Mouse (Mus musculus) CH12.LX (cell line): ENCODE data around the gene Sclt1. TPM values are rescaled to one million over a fixed set of nuclear protein-coding genes. Genes with fewer than 3 reads are reported as not detected.

Experiments
- DNase-seq: peaks from one replicate; pipeline ENCODE4 v3.0.0-alpha.2; 2013; ENCODE audit errors: extremely low read depth
- H3K27ac ChIP-seq: 2 replicates; pipeline ENCODE4 v1.5.1; 2012; ENCODE audit warnings: low read depth, mild to moderate bottlenecking, control low read depth, moderate library complexity; ENCODE audit not compliant: insufficient read depth
- H3K27me3 ChIP-seq: replicated peaks from 2 replicates; pipeline ENCODE3; 2012; ENCODE audit warnings: inconsistent platforms
- H3K36me3 ChIP-seq, 2 experiments: replicated peaks in 1 of 2; 2 replicates each; pipeline versions ENCODE3 to v1.6.1; 2012; ENCODE audit warnings: inconsistent platforms in 1 of 2, low read length in 1 of 2, mild to moderate bottlenecking in 1 of 2, mixed read lengths in 1 of 2, moderate library complexity in 1 of 2; ENCODE audit not compliant: control insufficient read depth in 1 of 2, insufficient read depth in 1 of 2
- H3K4me1 ChIP-seq, 2 experiments: 2 replicates each; pipeline ENCODE4 v1.6.1; 2012; ENCODE audit warnings: inconsistent platforms in 1 of 2, moderate library complexity in 1 of 2; ENCODE audit not compliant: insufficient read depth in 2 of 2, control insufficient read depth in 1 of 2
- H3K4me2 ChIP-seq: 2 replicates; pipeline ENCODE4 v1.6.1; 2012; ENCODE audit warnings: low read depth, mild to moderate bottlenecking, control low read depth; ENCODE audit not compliant: poor library complexity, insufficient read depth, severe bottlenecking
- H3K4me3 ChIP-seq, 3 experiments: fragments of 150-350 bp in 1 of 3; sonication (generic) in 1 of 3; replicated peaks in 1 of 3; 2 replicates each; pipeline versions ENCODE3 to v1.5.1; 2011 to 2012; ENCODE audit warnings: low read depth in 2 of 3, low read length in 2 of 3, mild to moderate bottlenecking in 2 of 3, moderate library complexity in 2 of 3, control low read depth in 1 of 3, improper control_type of control experiment in 1 of 3, inconsistent platforms in 1 of 3, mixed read lengths in 1 of 3; ENCODE audit not compliant: poor library complexity in 1 of 3
- H3K79me2 ChIP-seq: replicated peaks from 2 replicates; pipeline ENCODE4 v1.6.1; 2012; ENCODE audit warnings: mild to moderate bottlenecking, moderate library complexity; ENCODE audit not compliant: control insufficient read depth, poor library complexity, insufficient read depth, severe bottlenecking; ENCODE audit errors: extremely low read depth
- H3K9ac ChIP-seq: 2 replicates; pipeline ENCODE4 v1.6.1; 2012; ENCODE audit warnings: low read depth, mild to moderate bottlenecking, control low read depth, moderate library complexity; ENCODE audit not compliant: insufficient read depth
- H3K9me3 ChIP-seq: replicated peaks from 2 replicates; pipeline ENCODE3; 2012; ENCODE audit warnings: low read length, inconsistent platforms, mixed read lengths
- BHLHE40 ChIP-seq: IDR thresholded peaks from 2 replicates; pipeline ENCODE4 v1.6.1; 2011; ENCODE audit warnings: mild to moderate bottlenecking, low read depth, low read length, improper control_type of control experiment
- CHD2 ChIP-seq: IDR thresholded peaks from 2 replicates; pipeline ENCODE4 v1.6.1; 2011; ENCODE audit warnings: low read length, improper control_type of control experiment
- CTCF ChIP-seq, 2 experiments: IDR thresholded peaks in 1 of 2; conservative IDR thresholded peaks in 1 of 2; 2 replicates each; pipeline ENCODE4 v1.5.1; 2011 to 2012; ENCODE audit warnings: low read depth in 2 of 2, low read length in 2 of 2, improper control_type of control experiment in 1 of 2, inconsistent platforms in 1 of 2, mild to moderate bottlenecking in 1 of 2, moderate library complexity in 1 of 2
- E2F4 ChIP-seq: IDR thresholded peaks from 2 replicates; pipeline ENCODE4 v1.6.1; 2011; ENCODE audit warnings: low read depth, low read length, improper control_type of control experiment; ENCODE audit not compliant: insufficient replicate concordance
- ELF1 ChIP-seq: IDR thresholded peaks from 2 replicates; pipeline ENCODE4 v1.6.1; 2014; ENCODE audit warnings: low read depth, mild to moderate bottlenecking, inconsistent platforms, low read length, improper control_type of control experiment
- EP300 ChIP-seq: IDR thresholded peaks from 2 replicates; pipeline ENCODE4 v1.6.1; 2011; ENCODE audit warnings: low read length, improper control_type of control experiment
- ETS1 ChIP-seq: conservative IDR thresholded peaks from 2 replicates; pipeline ENCODE4 v1.6.1; 2012; ENCODE audit warnings: low read depth, mild to moderate bottlenecking, inconsistent platforms, low read length, improper control_type of control experiment, moderate library complexity
- HCFC1 ChIP-seq: IDR thresholded peaks from 2 replicates; pipeline ENCODE4 v1.6.1; 2012; ENCODE audit warnings: low read depth, mild to moderate bottlenecking, inconsistent platforms, low read length, improper control_type of control experiment
- JUN ChIP-seq: IDR thresholded peaks from 2 replicates; pipeline ENCODE4 v1.6.1; 2011; ENCODE audit warnings: low read depth, mild to moderate bottlenecking, low read length, improper control_type of control experiment, moderate library complexity; ENCODE audit not compliant: insufficient read depth
- JUND ChIP-seq: conservative IDR thresholded peaks from 2 replicates; pipeline ENCODE4 v1.6.1; 2011; ENCODE audit warnings: low read depth, low read length, improper control_type of control experiment
- KAT2A ChIP-seq: IDR thresholded peaks from 2 replicates; pipeline ENCODE4 v1.6.1; 2012; ENCODE audit warnings: low read length, improper control_type of control experiment, inconsistent platforms; ENCODE audit not compliant: insufficient replicate concordance
- MAFK ChIP-seq: IDR thresholded peaks from 2 replicates; pipeline ENCODE4 v1.6.1; 2011; ENCODE audit warnings: low read length, improper control_type of control experiment; ENCODE audit not compliant: insufficient replicate concordance
- MAX ChIP-seq: IDR thresholded peaks from 2 replicates; pipeline ENCODE4 v1.6.1; 2011; ENCODE audit warnings: low read length, improper control_type of control experiment
- MAZ ChIP-seq: IDR thresholded peaks from 2 replicates; pipeline ENCODE4 v1.6.1; 2012; ENCODE audit warnings: low read depth, mild to moderate bottlenecking, inconsistent platforms, low read length, improper control_type of control experiment, moderate library complexity
- MXI1 ChIP-seq: IDR thresholded peaks from 2 replicates; pipeline ENCODE4 v1.6.1; 2011; ENCODE audit warnings: mild to moderate bottlenecking, low read depth, low read length, improper control_type of control experiment
- PAX5 ChIP-seq: IDR thresholded peaks from 2 replicates; pipeline ENCODE4 v1.6.1; 2012; ENCODE audit warnings: low read length, inconsistent platforms, mixed read lengths
- POLR2A ChIP-seq: IDR thresholded peaks from 2 replicates; pipeline ENCODE4 v1.6.1; 2011; ENCODE audit warnings: low read depth, mild to moderate bottlenecking, improper control_type of control experiment, low read length
- RCOR1 ChIP-seq: conservative IDR thresholded peaks from 2 replicates; pipeline ENCODE4 v1.6.1; 2012; ENCODE audit warnings: low read depth, mild to moderate bottlenecking, inconsistent platforms, low read length, improper control_type of control experiment
- SIN3A ChIP-seq: IDR thresholded peaks from 2 replicates; pipeline ENCODE4 v1.6.1; 2012; ENCODE audit warnings: low read length, improper control_type of control experiment, inconsistent platforms
- SMC3 ChIP-seq: IDR thresholded peaks from 2 replicates; pipeline ENCODE4 v1.6.1; 2011; ENCODE audit warnings: low read depth, low read length, improper control_type of control experiment
- UBTF ChIP-seq: IDR thresholded peaks from 2 replicates; pipeline ENCODE4 v1.6.1; 2012; ENCODE audit warnings: low read depth, mild to moderate bottlenecking, inconsistent platforms, low read length, improper control_type of control experiment, moderate library complexity
- USF1 ChIP-seq: IDR thresholded peaks from 2 replicates; pipeline ENCODE4 v1.6.1; 2014; ENCODE audit warnings: low read depth, mild to moderate bottlenecking, inconsistent platforms, low read length, improper control_type of control experiment
- USF2 ChIP-seq: conservative IDR thresholded peaks from 2 replicates; pipeline ENCODE4 v1.6.1; 2011; ENCODE audit warnings: low read depth, low read length, improper control_type of control experiment
- ZC3H11A ChIP-seq: IDR thresholded peaks from 2 replicates; pipeline ENCODE4 v1.6.1; 2012; ENCODE audit warnings: low read depth, mild to moderate bottlenecking, inconsistent platforms, low read length, improper control_type of control experiment
- ZKSCAN1 ChIP-seq: IDR thresholded peaks from 2 replicates; pipeline ENCODE4 v1.6.1; 2012; ENCODE audit warnings: low read depth, inconsistent platforms, low read length, improper control_type of control experiment, borderline replicate concordance
- dilution Hi-C: fragments of 300-500 bp; cut with MboI; formaldehyde crosslinking; loops from 2 replicates; pipeline ENCODE4 v1.14.3; 2020; ENCODE audit warnings: low sequenced_read_pairs; ENCODE audit not compliant: extremely low pct_unique_long_range_greater_than_20kb, extremely low pct_ligation_motif_present
- in situ Hi-C: fragments of 300-500 bp; cut with MboI; formaldehyde crosslinking; loops from 3 replicates; pipeline ENCODE4 v1.14.3; 2019; ENCODE audit warnings: low sequenced_read_pairs, low pct_ligation_motif_present, low pct_unique_long_range_greater_than_20kb, mixed read lengths
- polyA plus RNA-seq: library from polyadenylated mRNA; unstranded; fragments of >175 nt; gene quantifications from 2 replicates; pipeline ENCODE4 v1.2.1, GENCODE M21; 2012; ENCODE audit warnings: low read depth; ENCODE audit not compliant: insufficient read length
- total RNA-seq, 2 experiments: library from RNA; depleted of rRNA; stranded (reverse); fragments of 300-350 nt in 1 of 2; fragments of >200 nt in 1 of 2; gene quantifications; 2 replicates each; pipeline ENCODE4 v1.2.3; 2012 to 2014

The Sclt1 gene
- total and polyA plus RNA-seq, 3 experiments, result 5.3 to 7.4 (median 6.5) TPM

DNA sequence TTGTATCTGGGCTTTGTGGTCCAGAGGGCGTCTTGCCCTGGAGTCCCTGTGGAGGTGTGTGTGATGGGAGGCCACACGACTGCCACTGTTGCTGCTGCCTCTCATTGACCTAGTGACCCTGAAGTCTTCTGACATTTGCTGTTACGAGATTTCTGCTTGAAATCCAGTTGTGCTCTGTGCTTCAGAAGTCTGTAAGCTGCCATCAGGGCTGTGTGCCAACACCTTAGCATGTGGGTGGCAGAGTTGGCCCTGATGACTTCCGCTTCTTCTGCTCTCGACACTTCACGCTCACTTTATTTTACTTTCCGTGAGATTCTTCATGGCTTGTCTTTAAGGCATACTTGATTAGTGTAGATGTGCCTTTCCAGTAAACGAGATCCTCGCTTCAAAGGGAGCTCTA lies 143.9 kb downstream of the Sclt1 start:
- in situ Hi-C loops, result no loop called here
- dilution Hi-C loops, result no loop called here
- no peak overlapping the region for H3K4me3 ChIP-seq
- no peaks in the 10 kb centered on the region for H3K4me1 ChIP-seq
- no peaks in the 10 kb centered on the region for H3K9me3 ChIP-seq
- H3K27ac ChIP-seq, result no peak overlapping the region
- H3K4me2 ChIP-seq, result no peak overlapping the region
- H3K27me3 ChIP-seq, result no peaks in the 10 kb centered on the region
- DNase-seq, result no peak
- peaks cover 54 to 92% of the 10 kb centered on the region in 2 experiments for H3K36me3 ChIP-seq
- no peak overlapping the region for H3K9ac ChIP-seq
- H3K79me2 ChIP-seq, result no peaks in the 10 kb centered on the region
- TF ChIP-seq POLR2A (no peak), ETS1 (no peak), JUN (no peak), USF1 (no peak), CHD2 (no peak), JUND (no peak), E2F4 (no peak), MAX (no peak), MAFK (no peak), MXI1 (no peak), HCFC1 (no peak), SIN3A (no peak), UBTF (no peak), PAX5 (no peak)

- no peak for DNase-seq
- no peak overlapping the region for H3K4me3 ChIP-seq
- H3K4me2 ChIP-seq, result no peak overlapping the region
- H3K27me3 ChIP-seq, result no peaks in the 10 kb centered on the region
- dilution Hi-C loops, result no loop called here
- in situ Hi-C loops, result no loop called here
- H3K4me1 ChIP-seq, result no peaks in the 10 kb centered on the region
- no peak overlapping the region for H3K9ac ChIP-seq
- H3K79me2 ChIP-seq, result no peaks in the 10 kb centered on the region
- H3K9me3 ChIP-seq, result no peaks in the 10 kb centered on the region
- no peak for TF ChIP-seq MAZ
- TF ChIP-seq EP300, result no peak
- TF ChIP-seq BHLHE40, result no peak
- TF ChIP-seq ZKSCAN1, result no peak
- TF ChIP-seq ZC3H11A, result no peak
- TF ChIP-seq ELF1, result no peak
- no peak for TF ChIP-seq CTCF (conservative IDR thresholded peaks at IDR 0.05 in 1 of 2, IDR thresholded peaks at IDR 0.05 in 1 of 2; ENCODE audit: low read depth in 2 of 2, low read length in 2 of 2)
- no peak for TF ChIP-seq KAT2A
- TF ChIP-seq PAX5, result no peak
- no peak for TF ChIP-seq RCOR1
- TF ChIP-seq HCFC1, result no peak
- no peak for TF ChIP-seq SMC3
- TF ChIP-seq CHD2, result no peak
- no peak for TF ChIP-seq E2F4
- no peak for TF ChIP-seq USF2
- peaks cover 65 to 94% of the 10 kb centered on the region in 2 experiments for H3K36me3 ChIP-seq
- no peak overlapping the region for H3K27ac ChIP-seq
Observed at GRCm38 (mm10) chr3:41597036-41597435, 145.3 kb downstream of the Sclt1 start.
